Mouse (Mus musculus): ENCODE data around the gene Psmd11. TPM values are rescaled to one million over a fixed set of nuclear protein-coding genes. Genes with fewer than 3 reads are reported as not detected.
"Not testable (repeated sequence)": the region's sequence is repeated elsewhere in the genome, so short reads cannot be mapped to it uniquely, and the experiment has no call there.

The Psmd11 gene
- polyA plus RNA-seq, 1 experiment from 2014 or later: 348 TPM

DNA sequence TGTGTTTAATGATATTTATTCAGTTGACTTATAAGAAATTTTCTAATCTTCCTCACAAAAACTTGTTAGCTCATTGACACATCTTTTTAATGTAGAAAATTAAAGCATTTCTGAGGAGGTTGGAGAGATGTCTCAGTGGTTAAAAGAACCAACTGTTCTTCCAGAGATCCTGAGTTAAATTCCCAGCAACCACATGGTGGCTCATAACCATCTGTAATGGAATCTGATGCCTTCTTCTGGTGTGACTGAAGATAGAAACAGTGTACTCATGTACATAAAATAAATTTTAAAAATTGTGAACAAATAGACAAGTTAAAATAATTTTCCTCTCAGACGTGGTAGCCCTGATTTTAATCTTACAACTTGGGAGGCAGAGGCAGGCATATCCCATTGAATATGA is 38.5 kb upstream of the Psmd11 start:
- no peak overlapping the region for H3K4me3 ChIP-seq (ENCODE audit: low read depth, low read length)
- H3K4me2 ChIP-seq (ENCODE audit: low read depth, low read length): no peak overlapping the region
- H3K4me1 ChIP-seq (ENCODE audit: control insufficient read depth, insufficient read depth, low read length): 0 out of 2 replicates have a peak, but pooled peaks cover 2% of the 10 kb centered on the region
- DNase-seq (ENCODE audit: low spot score) (no peak), ATAC-seq (replicated peaks; ENCODE audit: insufficient number of reproducible peaks, low FRiP score, low TSS enrichment, low read depth) (no peak)
- no peaks in the 10 kb centered on the region for H3K27me3 ChIP-seq (ENCODE audit: control insufficient read depth, insufficient read depth, low read length)
- H3K9me3 ChIP-seq (replicated peaks; ENCODE audit: control insufficient read depth, low read length): no peaks in the 10 kb centered on the region
- H3K36me3 ChIP-seq (replicated peaks; ENCODE audit: control insufficient read depth, insufficient read depth, low read depth, low read length): peaks cover 16% of the 10 kb centered on the region
- 91% methylated on average over 1 of the region's 1 CpGs for WGBS
- H3K27ac ChIP-seq (replicated peaks; ENCODE audit: low read depth, low read length): no peak overlapping the region
- no peak overlapping the region for H3K9ac ChIP-seq (replicated peaks; ENCODE audit: low read length)

DNA sequence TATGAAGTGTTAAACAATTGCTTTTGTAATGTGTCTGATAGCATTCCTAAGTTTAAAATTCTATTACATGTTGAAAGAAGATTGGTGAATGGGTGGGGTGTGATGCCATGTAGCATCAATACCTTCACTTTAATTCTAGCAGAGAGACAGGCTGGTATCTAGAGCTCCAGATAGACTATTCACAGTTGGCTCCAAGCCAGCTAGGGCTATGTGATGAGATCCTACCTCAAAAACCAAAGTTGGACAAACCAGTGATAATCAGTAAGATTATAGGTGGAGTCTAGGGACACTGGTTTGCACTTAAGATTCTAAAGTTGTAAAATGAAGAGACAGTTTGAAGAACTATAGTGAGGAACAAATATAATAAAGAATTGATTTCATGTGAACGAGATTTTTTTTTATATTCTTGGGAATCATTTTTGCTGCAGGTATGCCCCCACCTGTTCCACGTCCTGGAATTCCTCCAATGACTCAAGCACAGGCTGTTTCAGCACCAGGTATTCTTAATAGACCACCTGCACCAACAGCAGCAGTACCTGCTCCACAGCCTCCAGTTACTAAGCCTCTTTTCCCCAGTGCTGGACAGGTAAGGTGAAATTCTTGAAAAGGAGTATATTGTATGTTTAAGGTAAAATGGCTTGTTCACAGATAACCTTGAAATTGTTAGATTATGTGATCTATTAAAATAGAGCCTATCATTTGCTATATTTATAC is 36.9 kb upstream of the Psmd11 start:
- ATAC-seq (replicated peaks; ENCODE audit: insufficient number of reproducible peaks, low FRiP score, low TSS enrichment, low read depth): no peak
- Histone ChIP-seq H3K27ac (replicated peaks; ENCODE audit: low read depth, low read length) (no peak overlapping the region), H3K4me2 (ENCODE audit: low read depth, low read length) (no peak overlapping the region), H3K9me3 (replicated peaks; ENCODE audit: control insufficient read depth, low read length) (no peaks in the 10 kb centered on the region), H3K4me1 (ENCODE audit: control insufficient read depth, insufficient read depth, low read length) (no peaks in the 10 kb centered on the region), H3K27me3 (ENCODE audit: control insufficient read depth, insufficient read depth, low read length) (no peaks in the 10 kb centered on the region), H3K4me3 (ENCODE audit: low read depth, low read length) (no peak overlapping the region), H3K36me3 (replicated peaks; ENCODE audit: control insufficient read depth, insufficient read depth, low read depth, low read length) (peaks cover 20% of the 10 kb centered on the region), H3K9ac (replicated peaks; ENCODE audit: low read length) (no peak overlapping the region)
- DNase-seq (ENCODE audit: low spot score): no peak
- WGBS: 89% methylated on average over 2 of the region's 2 CpGs

- Histone ChIP-seq H3K9me3 (replicated peaks; ENCODE audit: control insufficient read depth, low read length) (no peaks in the 10 kb centered on the region), H3K4me2 (ENCODE audit: low read depth, low read length) (no peak overlapping the region), H3K27me3 (ENCODE audit: control insufficient read depth, insufficient read depth, low read length) (no peaks in the 10 kb centered on the region), H3K9ac (replicated peaks; ENCODE audit: low read length) (no peak overlapping the region), H3K27ac (replicated peaks; ENCODE audit: low read depth, low read length) (no peak overlapping the region), H3K4me1 (ENCODE audit: control insufficient read depth, insufficient read depth, low read length) (no peaks in the 10 kb centered on the region), H3K4me3 (ENCODE audit: low read depth, low read length) (no peak overlapping the region), H3K36me3 (replicated peaks; ENCODE audit: control insufficient read depth, insufficient read depth, low read depth, low read length) (peaks cover 16% of the 10 kb centered on the region)
- DNase-seq (ENCODE audit: low spot score) (no peak), ATAC-seq (replicated peaks; ENCODE audit: insufficient number of reproducible peaks, low FRiP score, low TSS enrichment, low read depth) (no peak)
- 93% methylated on average over 3 of the region's 3 CpGs for WGBS
Measured at GRCm38 (mm10) chr11:80395930-80396329, 32.5 kb upstream of the Psmd11 start.

- ATAC-seq (replicated peaks; ENCODE audit: insufficient number of reproducible peaks, low FRiP score, low TSS enrichment, low read depth) (no peak), DNase-seq (ENCODE audit: low spot score) (no peak)
- H3K27me3 ChIP-seq (ENCODE audit: control insufficient read depth, insufficient read depth, low read length): no peaks in the 10 kb centered on the region
- H3K4me3 ChIP-seq (ENCODE audit: low read depth, low read length): no peak overlapping the region
- no peaks in the 10 kb centered on the region for H3K9me3 ChIP-seq (replicated peaks; ENCODE audit: control insufficient read depth, low read length)
- no peak overlapping the region for H3K9ac ChIP-seq (replicated peaks; ENCODE audit: low read length)
- 91% methylated on average over 4 of the region's 4 CpGs for WGBS
- H3K4me1 ChIP-seq (ENCODE audit: control insufficient read depth, insufficient read depth, low read length): no peaks in the 10 kb centered on the region
- peaks cover 11% of the 10 kb centered on the region for H3K36me3 ChIP-seq (replicated peaks; ENCODE audit: control insufficient read depth, insufficient read depth, low read depth, low read length)
- no peak overlapping the region for H3K27ac ChIP-seq (replicated peaks; ENCODE audit: low read depth, low read length)
- H3K4me2 ChIP-seq (ENCODE audit: low read depth, low read length): no peak overlapping the region
Measured at GRCm38 (mm10) chr11:80396617-80397016, 31.8 kb upstream of the Psmd11 start.

DNA sequence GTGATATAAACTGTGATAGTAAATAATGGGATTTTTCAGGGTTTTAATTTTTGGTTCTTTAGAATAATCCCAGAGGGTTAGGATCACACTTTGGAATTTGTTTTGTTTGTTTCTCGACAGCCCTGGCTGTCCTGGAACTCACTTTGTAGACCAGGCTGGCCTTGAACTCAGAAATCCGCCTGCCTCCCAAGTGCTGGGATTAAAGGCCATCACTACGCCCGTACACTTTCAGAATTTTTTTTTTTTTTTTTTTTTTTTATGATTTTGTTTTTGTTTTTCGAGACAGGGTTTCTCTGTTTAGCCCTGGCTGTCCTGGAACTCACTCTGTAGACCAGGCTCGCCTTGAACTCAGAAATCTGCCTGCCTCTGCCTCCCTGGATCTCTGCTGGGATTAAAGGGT is 20.5 kb upstream of the Psmd11 start:
- H3K4me2 ChIP-seq (ENCODE audit: low read depth, low read length); H3K9me3 ChIP-seq (replicated peaks; ENCODE audit: control insufficient read depth, low read length); DNase-seq (ENCODE audit: low spot score); ATAC-seq (replicated peaks; ENCODE audit: insufficient number of reproducible peaks, low FRiP score, low TSS enrichment, low read depth); H3K4me1 ChIP-seq (ENCODE audit: control insufficient read depth, insufficient read depth, low read length); H3K9ac ChIP-seq (replicated peaks; ENCODE audit: low read length); H3K27ac ChIP-seq (replicated peaks; ENCODE audit: low read depth, low read length); H3K4me3 ChIP-seq (ENCODE audit: low read depth, low read length); H3K27me3 ChIP-seq (ENCODE audit: control insufficient read depth, insufficient read depth, low read length): not testable (repeated sequence)
- 91% methylated on average over 6 of the region's 6 CpGs for WGBS
- peaks cover 13% of the 10 kb centered on the region for H3K36me3 ChIP-seq (replicated peaks; ENCODE audit: control insufficient read depth, insufficient read depth, low read depth, low read length)

GRCm38 (mm10) chr11:80410377-80410776 is 18.0 kb upstream of the Psmd11 start:
- H3K4me1 ChIP-seq (ENCODE audit: control insufficient read depth, insufficient read depth, low read length): no peaks in the 10 kb centered on the region
- no peak overlapping the region for H3K4me3 ChIP-seq (ENCODE audit: low read depth, low read length)
- H3K9me3 ChIP-seq (replicated peaks; ENCODE audit: control insufficient read depth, low read length): no peaks in the 10 kb centered on the region
- H3K9ac ChIP-seq (replicated peaks; ENCODE audit: low read length): no peak overlapping the region
- ATAC-seq (replicated peaks; ENCODE audit: insufficient number of reproducible peaks, low FRiP score, low TSS enrichment, low read depth): no peak
- no peak for DNase-seq (ENCODE audit: low spot score)
- H3K27me3 ChIP-seq (ENCODE audit: control insufficient read depth, insufficient read depth, low read length): no peaks in the 10 kb centered on the region
- H3K27ac ChIP-seq (replicated peaks; ENCODE audit: low read depth, low read length): no peak overlapping the region
- H3K4me2 ChIP-seq (ENCODE audit: low read depth, low read length): no peak overlapping the region
- peaks cover 10% of the 10 kb centered on the region for H3K36me3 ChIP-seq (replicated peaks; ENCODE audit: control insufficient read depth, insufficient read depth, low read depth, low read length)
- WGBS: 87% methylated on average over 2 of the region's 2 CpGs

DNA sequence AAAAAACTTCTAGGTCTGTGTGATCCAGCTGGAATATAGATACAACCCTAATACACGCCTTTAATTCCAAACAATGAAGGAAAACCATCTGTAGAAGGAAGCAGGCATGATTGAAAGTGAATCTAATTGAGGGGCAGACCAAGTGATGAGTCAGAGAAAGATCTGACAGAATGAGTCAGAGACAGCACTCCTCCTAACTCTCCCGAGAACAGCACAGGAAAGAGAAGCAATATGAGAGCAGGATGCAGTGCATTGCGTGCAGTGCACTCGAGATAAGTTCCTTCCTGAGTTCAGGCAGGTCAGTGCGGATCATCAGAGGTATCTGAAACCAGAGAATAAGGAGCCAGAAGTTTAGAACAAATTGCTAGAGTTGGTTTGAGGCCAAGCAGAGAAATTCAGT is 11.3 kb upstream of the Psmd11 start:
- WGBS: 87% methylated on average over 5 of the region's 5 CpGs
- Histone ChIP-seq H3K4me1 (ENCODE audit: control insufficient read depth, insufficient read depth, low read length) (no peaks in the 10 kb centered on the region), H3K9me3 (replicated peaks; ENCODE audit: control insufficient read depth, low read length) (no peaks in the 10 kb centered on the region), H3K9ac (replicated peaks; ENCODE audit: low read length) (no peak overlapping the region), H3K4me3 (ENCODE audit: low read depth, low read length) (no peak overlapping the region), H3K36me3 (replicated peaks; ENCODE audit: control insufficient read depth, insufficient read depth, low read depth, low read length) (no peaks in the 10 kb centered on the region), H3K27me3 (ENCODE audit: control insufficient read depth, insufficient read depth, low read length) (no peaks in the 10 kb centered on the region), H3K4me2 (ENCODE audit: low read depth, low read length) (no peak overlapping the region), H3K27ac (replicated peaks; ENCODE audit: low read depth, low read length) (no peak overlapping the region)
- ATAC-seq (replicated peaks; ENCODE audit: insufficient number of reproducible peaks, low FRiP score, low TSS enrichment, low read depth) (no peak), DNase-seq (ENCODE audit: low spot score) (no peak)

GRCm38 (mm10) chr11:80419743-80420142 is 8.7 kb upstream of the Psmd11 start:
- H3K4me1 ChIP-seq (ENCODE audit: control insufficient read depth, insufficient read depth, low read length): no peaks in the 10 kb centered on the region
- H3K27me3 ChIP-seq (ENCODE audit: control insufficient read depth, insufficient read depth, low read length): no peaks in the 10 kb centered on the region
- no peak overlapping the region for H3K27ac ChIP-seq (replicated peaks; ENCODE audit: low read depth, low read length)
- DNase-seq (ENCODE audit: low spot score): no peak
- H3K9ac ChIP-seq (replicated peaks; ENCODE audit: low read length): no peak overlapping the region
- no peaks in the 10 kb centered on the region for H3K9me3 ChIP-seq (replicated peaks; ENCODE audit: control insufficient read depth, low read length)
- 86% methylated on average over 1 of the region's 1 CpGs for WGBS
- no peak overlapping the region for H3K4me2 ChIP-seq (ENCODE audit: low read depth, low read length)
- no peak for ATAC-seq (replicated peaks; ENCODE audit: insufficient number of reproducible peaks, low FRiP score, low TSS enrichment, low read depth)
- no peak overlapping the region for H3K4me3 ChIP-seq (ENCODE audit: low read depth, low read length)
- no peaks in the 10 kb centered on the region for H3K36me3 ChIP-seq (replicated peaks; ENCODE audit: control insufficient read depth, insufficient read depth, low read depth, low read length)
